Mouse (Mus musculus): ENCODE measurements at regions not wholly inside any gene's neighbourhood (a gene's known extent, or its start where the extent isn't known, plus 50 kb on each side); places are given as distances from the start of the nearest gene placed in this dataset.

GRCm38 (mm10) chr2:170266407-170267101 lies 118.7 kb upstream of the Zfp217 start:
- no peak overlapping the region for H3K4me3 ChIP-seq (ENCODE audit: insufficient read depth, poor library complexity, severe bottlenecking)
- H3K27me3 ChIP-seq (ENCODE audit: control insufficient read depth, insufficient read depth, insufficient read length) = no peaks in the 10 kb centered on the region
- TF ChIP-seq MYOD1 (IDR thresholded peaks at IDR 0.05; ENCODE audit: control insufficient read depth, insufficient read length, low read depth) (no peak), MAX (IDR thresholded peaks at IDR 0.05) (no peak), MYOG (IDR thresholded peaks at IDR 0.05; ENCODE audit: control insufficient read depth, extremely low read depth, insufficient read length) (no peak)
- no peaks in the 10 kb centered on the region for H3K36me3 ChIP-seq (ENCODE audit: control insufficient read depth, insufficient read depth)
- H3K79me2 ChIP-seq (ENCODE audit: control insufficient read depth, insufficient read depth) = no peaks in the 10 kb centered on the region
- no peak overlapping the region for H3ac ChIP-seq (ENCODE audit: control insufficient read depth, insufficient read length, low read depth)
- H3K79me3 ChIP-seq (ENCODE audit: low read depth) = no peaks in the 10 kb centered on the region

DNA sequence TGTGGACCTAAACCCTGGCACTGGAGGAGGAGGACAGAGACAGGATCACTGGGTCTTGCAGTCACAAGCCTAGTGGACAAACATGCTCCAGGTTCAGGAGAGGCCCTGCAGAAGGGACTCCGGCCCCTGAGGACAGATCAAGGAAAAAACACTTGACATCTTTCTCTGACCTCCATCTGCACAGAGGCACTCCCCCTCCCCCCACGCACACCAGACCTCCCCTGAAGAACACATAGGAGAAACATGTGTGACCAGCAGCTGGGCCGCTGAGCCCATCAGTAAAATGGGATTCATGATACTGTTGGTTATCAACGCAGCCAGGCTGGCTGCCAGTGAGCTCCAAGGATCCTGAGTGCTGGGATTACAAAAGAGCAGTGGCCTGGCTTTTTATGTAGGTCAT lies 115.7 kb upstream of the Zfp217 start:
- Histone ChIP-seq H3K79me2 (ENCODE audit: control insufficient read depth, insufficient read depth) (no peaks in the 10 kb centered on the region), H3K36me3 (ENCODE audit: control insufficient read depth, insufficient read depth) (no peaks in the 10 kb centered on the region), H3K27me3 (ENCODE audit: control insufficient read depth, insufficient read depth, insufficient read length) (no peaks in the 10 kb centered on the region), H3K79me3 (ENCODE audit: low read depth) (no peaks in the 10 kb centered on the region), H3K4me3 (ENCODE audit: insufficient read depth, poor library complexity, severe bottlenecking) (no peak overlapping the region), H3ac (ENCODE audit: control insufficient read depth, insufficient read length, low read depth) (no peak overlapping the region)
- TF ChIP-seq CEBPB (IDR thresholded peaks at IDR 0.05; ENCODE audit: low read depth) (no peak), FOSL1 (IDR thresholded peaks at IDR 0.05; ENCODE audit: insufficient read depth, low read length, poor library complexity, severe bottlenecking) (no peak), CTCF (IDR thresholded peaks at IDR 0.05; ENCODE audit: control insufficient read depth, insufficient read depth, insufficient read length) (no peak), MYOD1 (IDR thresholded peaks at IDR 0.05; ENCODE audit: control insufficient read depth, insufficient read length, low read depth) (no peak), USF1 (IDR thresholded peaks at IDR 0.05; ENCODE audit: low read depth) (no peak), MAX (IDR thresholded peaks at IDR 0.05) (no peak), MYOG (IDR thresholded peaks at IDR 0.05; ENCODE audit: control insufficient read depth, extremely low read depth, insufficient read length) (no peak)

GRCm38 (mm10) chr2:170261191-170261590 lies 113.3 kb upstream of the Zfp217 start:
- Histone ChIP-seq H3K27me3 (ENCODE audit: control insufficient read depth, insufficient read depth, insufficient read length) (no peaks in the 10 kb centered on the region), H3K79me2 (ENCODE audit: control insufficient read depth, insufficient read depth) (no peaks in the 10 kb centered on the region), H3ac (ENCODE audit: control insufficient read depth, insufficient read length, low read depth) (no peak overlapping the region), H3K4me3 (ENCODE audit: insufficient read depth, poor library complexity, severe bottlenecking) (no peak overlapping the region), H3K36me3 (ENCODE audit: control insufficient read depth, insufficient read depth) (no peaks in the 10 kb centered on the region), H3K79me3 (ENCODE audit: low read depth) (no peaks in the 10 kb centered on the region)
- TF ChIP-seq MYOD1 (IDR thresholded peaks at IDR 0.05; ENCODE audit: control insufficient read depth, insufficient read length, low read depth) (no peak), MAX (IDR thresholded peaks at IDR 0.05) (no peak), USF1 (IDR thresholded peaks at IDR 0.05; ENCODE audit: low read depth) (no peak), MYOG (IDR thresholded peaks at IDR 0.05; ENCODE audit: control insufficient read depth, extremely low read depth, insufficient read length) (no peak), FOSL1 (IDR thresholded peaks at IDR 0.05; ENCODE audit: insufficient read depth, low read length, poor library complexity, severe bottlenecking) (no peak), CEBPB (IDR thresholded peaks at IDR 0.05; ENCODE audit: low read depth) (no peak), CTCF (IDR thresholded peaks at IDR 0.05; ENCODE audit: control insufficient read depth, insufficient read depth, insufficient read length) (no peak)

DNA sequence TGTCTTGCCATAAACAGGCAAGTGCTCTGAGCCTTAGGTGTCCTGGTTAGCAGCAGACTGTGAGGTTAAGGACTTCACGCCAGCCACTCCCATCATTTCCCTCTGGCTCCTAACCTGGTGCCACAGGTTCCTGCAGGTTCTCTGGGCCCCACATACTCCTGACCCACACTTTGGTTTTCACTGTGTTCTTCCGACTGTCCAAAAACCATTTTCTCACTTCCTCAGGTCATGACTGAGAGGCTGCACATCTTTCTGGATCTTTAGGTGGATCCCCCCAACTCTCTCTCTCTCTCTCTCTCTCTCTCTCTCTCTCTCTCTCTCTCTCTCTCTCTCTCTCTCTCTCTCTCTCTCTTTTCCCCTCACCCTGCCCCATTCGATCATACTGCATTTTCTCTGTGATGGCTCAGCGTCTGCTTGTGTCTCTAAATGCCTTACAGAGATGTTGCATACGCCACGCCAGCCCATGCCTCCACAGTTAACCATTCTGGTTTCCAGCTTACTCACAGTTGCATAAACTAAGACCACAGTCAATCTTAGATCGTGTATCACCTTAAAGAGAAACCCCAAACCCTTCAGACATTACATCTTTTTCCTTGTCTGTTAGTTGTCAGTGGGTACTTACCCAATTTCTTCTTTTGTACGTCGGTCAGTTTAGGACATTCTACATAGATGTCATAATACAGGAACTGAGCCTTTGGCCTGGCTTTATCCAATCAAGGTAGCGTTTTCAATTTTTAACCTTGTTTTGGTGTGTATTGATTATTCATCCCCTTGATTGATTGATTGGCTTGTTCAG lies 112.0 kb upstream of the Zfp217 start:
- H3K4me3 ChIP-seq (ENCODE audit: insufficient read depth, poor library complexity, severe bottlenecking) = no peak overlapping the region
- H3ac ChIP-seq (ENCODE audit: control insufficient read depth, insufficient read length, low read depth) = no peak overlapping the region
- no peaks in the 10 kb centered on the region for H3K79me2 ChIP-seq (ENCODE audit: control insufficient read depth, insufficient read depth)
- no peaks in the 10 kb centered on the region for H3K27me3 ChIP-seq (ENCODE audit: control insufficient read depth, insufficient read depth, insufficient read length)
- TF ChIP-seq MAX (IDR thresholded peaks at IDR 0.05) (no peak), USF1 (IDR thresholded peaks at IDR 0.05; ENCODE audit: low read depth) (no peak), CEBPB (IDR thresholded peaks at IDR 0.05; ENCODE audit: low read depth) (no peak), MYOG (IDR thresholded peaks at IDR 0.05; ENCODE audit: control insufficient read depth, extremely low read depth, insufficient read length) (no peak), MYOD1 (IDR thresholded peaks at IDR 0.05; ENCODE audit: control insufficient read depth, insufficient read length, low read depth) (no peak), FOSL1 (IDR thresholded peaks at IDR 0.05; ENCODE audit: insufficient read depth, low read length, poor library complexity, severe bottlenecking) (no peak), CTCF (IDR thresholded peaks at IDR 0.05; ENCODE audit: control insufficient read depth, insufficient read depth, insufficient read length) (no peak)
- no peaks in the 10 kb centered on the region for H3K79me3 ChIP-seq (ENCODE audit: low read depth)
- no peaks in the 10 kb centered on the region for H3K36me3 ChIP-seq (ENCODE audit: control insufficient read depth, insufficient read depth)

DNA sequence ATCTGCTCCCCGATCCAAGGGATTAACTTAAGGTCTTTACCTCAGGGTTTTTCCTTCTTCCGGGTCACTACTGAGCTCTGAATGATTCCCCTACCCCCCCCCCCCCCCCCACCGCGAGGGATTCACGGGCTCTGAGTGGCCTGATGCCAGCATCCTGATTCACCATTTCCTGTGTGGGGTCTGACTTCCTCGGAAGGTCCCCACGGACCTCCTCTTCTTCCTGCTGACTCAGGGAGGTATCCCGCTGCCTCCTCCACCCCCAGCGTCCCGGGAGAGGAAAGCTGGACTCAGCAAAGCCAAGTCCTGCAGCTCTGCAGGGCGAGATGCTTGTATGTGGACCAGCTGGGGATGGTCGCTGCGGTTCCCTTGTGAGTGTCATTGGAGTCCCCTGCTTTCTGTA lies 110.5 kb upstream of the Zfp217 start:
- Histone ChIP-seq H3K79me2 (ENCODE audit: control insufficient read depth, insufficient read depth) (no peaks in the 10 kb centered on the region), H3K27me3 (ENCODE audit: control insufficient read depth, insufficient read depth, insufficient read length) (no peaks in the 10 kb centered on the region), H3K79me3 (ENCODE audit: low read depth) (no peaks in the 10 kb centered on the region), H3ac (ENCODE audit: control insufficient read depth, insufficient read length, low read depth) (no peak overlapping the region), H3K36me3 (ENCODE audit: control insufficient read depth, insufficient read depth) (no peaks in the 10 kb centered on the region), H3K4me3 (ENCODE audit: insufficient read depth, poor library complexity, severe bottlenecking) (no peak overlapping the region)
- TF ChIP-seq FOSL1 (IDR thresholded peaks at IDR 0.05; ENCODE audit: insufficient read depth, low read length, poor library complexity, severe bottlenecking) (no peak), MYOD1 (IDR thresholded peaks at IDR 0.05; ENCODE audit: control insufficient read depth, insufficient read length, low read depth) (no peak)
